Comparison of ENCODE assay signal across 18 mouse cellular contexts in the genomic region with DNA sequence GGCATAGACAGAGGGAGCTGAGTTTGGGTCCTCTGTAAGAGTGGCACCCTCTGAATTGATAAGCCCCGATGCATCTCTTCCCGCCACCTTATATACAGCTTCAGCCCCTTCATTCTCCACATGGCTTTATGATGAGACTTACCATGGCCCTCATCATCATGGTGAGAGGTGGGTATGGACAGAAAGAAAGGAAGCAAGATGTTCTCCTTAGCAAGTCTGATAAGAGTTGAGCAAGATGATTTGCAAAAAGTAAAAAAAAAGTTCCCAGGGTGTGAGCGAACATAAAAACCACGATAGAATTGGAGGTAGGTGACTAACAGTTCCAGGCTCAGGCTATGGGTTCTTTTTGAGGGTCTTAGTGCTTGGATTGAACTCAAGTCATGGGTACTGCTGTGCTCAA. TPM values are rescaled to one million over a fixed set of nuclear protein-coding genes. Genes with fewer than 3 reads are reported as not detected.
DNase-seq lines count a peak whose midpoint lies in the region; ATAC-seq lines count a peak whose summit lies in the region.
"Had no signal": no experiment of that assay in that cellular context is flagged by ENCODE, and none has a peak within 500 bp of the region (broad histone marks: within the 10 kb centered on the region; RNA-seq: fewer than 3 reads in every experiment).

No protein-coding gene starts in this region.

- WGBS in heart, embryonic 15.5 days: 85% methylated on average over 4 of the region's 4 CpGs
- 82% methylated on average over 4 of the region's 4 CpGs for WGBS in heart, embryonic 11.5 days (ENCODE audit: insufficient replicate concordance)
- WGBS in forebrain, embryonic 10.5 days: 91% methylated on average over 4 of the region's 4 CpGs

- no peak overlapping the region for H3K4me2 ChIP-seq in heart, embryonic 15.5 days
- no peak overlapping the region for H3K4me2 ChIP-seq in heart, embryonic 11.5 days
- H3K4me2 ChIP-seq: forebrain, embryonic 13.5 days; hindbrain, embryonic 12.5 days; limb, embryonic 13.5 days; midbrain, embryonic 13.5 days had no signal

- in situ Hi-C loops in ES-E14 (cut with MboI; ENCODE audit: low sequenced_read_pairs in 2 of 2, unreplicated experiment in 2 of 2): no loop called here

- no peaks in the 10 kb centered on the region for H3K9me3 ChIP-seq in heart, embryonic 15.5 days (replicated peaks)
- H3K9me3 ChIP-seq in heart, embryonic 11.5 days (replicated peaks; ENCODE audit: control insufficient read depth, low read length): no peaks in the 10 kb centered on the region
- no peaks in the 10 kb centered on the region for H3K9me3 ChIP-seq in ES-E14 (ENCODE audit: control insufficient read depth, insufficient read depth, low read depth, low read length)
- peaks cover 5% of the 10 kb centered on the region; the same call in 1 of the 2 replicates for H3K9me3 ChIP-seq in megakaryocyte, embryonic 14.5 days
- no peaks in the 10 kb centered on the region for H3K9me3 ChIP-seq in forebrain, embryonic 10.5 days
- H3K9me3 ChIP-seq: forebrain, embryonic 13.5 days; hindbrain, embryonic 12.5 days; limb, embryonic 13.5 days; midbrain, embryonic 13.5 days had no signal

- no peak for ATAC-seq in heart, embryonic 15.5 days (replicated peaks; ENCODE audit: insufficient number of reproducible peaks, insufficient read depth, low FRiP score, low read depth)
- ATAC-seq in heart, embryonic 11.5 days (replicated peaks; ENCODE audit: insufficient number of reproducible peaks, low FRiP score, low TSS enrichment): no peak
- ATAC-seq in erythroid progenitor cell, adult 5-6 weeks (replicated peaks; ENCODE audit: low FRiP score, poor library complexity, severe bottlenecking): peak; percentile 65
- ATAC-seq: forebrain, embryonic 13.5 days; intestine, postnatal 0 days; midbrain, embryonic 13.5 days had no signal

- H3K27me3 ChIP-seq in heart, embryonic 15.5 days: no peaks in the 10 kb centered on the region
- no peaks in the 10 kb centered on the region for H3K27me3 ChIP-seq in heart, embryonic 11.5 days (ENCODE audit: control insufficient read depth, insufficient read depth, low read length)
- no peaks in the 10 kb centered on the region for H3K27me3 ChIP-seq in megakaryocyte, embryonic 14.5 days (replicated peaks)
- H3K27me3 ChIP-seq in forebrain, embryonic 10.5 days (ENCODE audit: poor library complexity, severe bottlenecking): peaks cover 17% of the 10 kb centered on the region

- no peaks in the 10 kb centered on the region for H3K36me3 ChIP-seq in heart, embryonic 15.5 days
- no peaks in the 10 kb centered on the region for H3K36me3 ChIP-seq in heart, embryonic 11.5 days (ENCODE audit: control insufficient read depth, insufficient read depth, low read length)
- peaks cover 18% of the 10 kb centered on the region for H3K36me3 ChIP-seq in ES-E14 (ENCODE audit: control insufficient read depth, insufficient read depth, low read length, poor library complexity, severe bottlenecking)
- H3K36me3 ChIP-seq in megakaryocyte, embryonic 14.5 days (replicated peaks; ENCODE audit: low read length): peaks cover 33% of the 10 kb centered on the region
- H3K36me3 ChIP-seq in forebrain, embryonic 10.5 days (replicated peaks): peaks cover 22% of the 10 kb centered on the region
- H3K36me3 ChIP-seq: hindbrain, embryonic 12.5 days; limb, embryonic 13.5 days had no signal

- H3K4me3 ChIP-seq in heart, embryonic 15.5 days: no peak overlapping the region
- H3K4me3 ChIP-seq in heart, embryonic 11.5 days (ENCODE audit: low read depth, low read length): no peak overlapping the region
- H3K4me3 ChIP-seq in ES-E14 (ENCODE audit: insufficient read depth in 1 of 2, low read depth in 1 of 2, low read length in 2 of 2, poor library complexity in 1 of 2, severe bottlenecking in 1 of 2): peak overlapping the region in 1 of 2 experiments; percentile 55; a peak in 2 of 4 replicates
- peak overlapping the region; percentile 86 for H3K4me3 ChIP-seq in megakaryocyte, embryonic 14.5 days (replicated peaks)
- no peak overlapping the region for H3K4me3 ChIP-seq in forebrain, embryonic 10.5 days
- H3K4me3 ChIP-seq: forebrain, embryonic 13.5 days; hindbrain, embryonic 12.5 days; limb, embryonic 13.5 days; midbrain, embryonic 13.5 days had no signal

- DNase-seq in ES-E14 (ENCODE audit: low read depth, low spot score): no peak
- no peak for DNase-seq in adrenal gland, adult 2 months
- no peak for DNase-seq in forebrain, embryonic 10.5 days (ENCODE audit: extremely low spot score, low spot score)
- no peak for DNase-seq in urinary bladder, postnatal 36 days (ENCODE audit: low spot score in 2 of 2)
- DNase-seq: adrenal gland, postnatal 14 days; cerebellum, postnatal 25 days; kidney, postnatal 36 days; layer of hippocampus, postnatal 36 days; lung, postnatal 10 days had no signal

- peak overlapping the region; percentile 27 for H3K27ac ChIP-seq in heart, embryonic 15.5 days
- no peak overlapping the region for H3K27ac ChIP-seq in heart, embryonic 11.5 days (ENCODE audit: low read depth, low read length)
- peak overlapping the region; percentile 30; the same call in 1 of the 2 replicates for H3K27ac ChIP-seq in ES-E14 (ENCODE audit: insufficient read depth, low read depth, low read length, poor library complexity, severe bottlenecking)
- no peak overlapping the region for H3K27ac ChIP-seq in forebrain, embryonic 10.5 days
- H3K27ac ChIP-seq: forebrain, embryonic 13.5 days; hindbrain, embryonic 12.5 days; limb, embryonic 13.5 days; midbrain, embryonic 13.5 days had no signal

- H3K9ac ChIP-seq in heart, embryonic 15.5 days: no peak overlapping the region
- H3K9ac ChIP-seq in heart, embryonic 11.5 days (ENCODE audit: low read depth, low read length): no peak overlapping the region
- peak overlapping the region; percentile 67; the same call in 1 of the 2 replicates for H3K9ac ChIP-seq in ES-E14 (ENCODE audit: insufficient read depth, low read depth, low read length, poor library complexity, severe bottlenecking)
- H3K9ac ChIP-seq: forebrain, embryonic 13.5 days; hindbrain, embryonic 12.5 days; limb, embryonic 13.5 days; midbrain, embryonic 13.5 days had no signal

- H3K4me1 ChIP-seq in heart, embryonic 15.5 days (replicated peaks): peaks cover 37% of the 10 kb centered on the region
- H3K4me1 ChIP-seq in heart, embryonic 11.5 days (ENCODE audit: control insufficient read depth, insufficient read depth, low read length): peaks cover 18% of the 10 kb centered on the region
- H3K4me1 ChIP-seq in ES-E14 (ENCODE audit: control insufficient read depth in 2 of 2, insufficient read depth in 2 of 2, low read length in 2 of 2, poor library complexity in 1 of 2): peaks cover 20 to 21% of the 10 kb centered on the region in 2 experiments
- peaks cover 94% of the 10 kb centered on the region for H3K4me1 ChIP-seq in megakaryocyte, embryonic 14.5 days
- peaks cover 18% of the 10 kb centered on the region for H3K4me1 ChIP-seq in forebrain, embryonic 10.5 days

RNA-seq across cellular contexts. Expression of a gene that starts 10.0 kb away (rescaled TPM):
- 11.6 and 15.4 TPM in 2 replicates for polyA plus RNA-seq in heart, embryonic 15.5 days (2015; fragmentation: Nextera tagmentation; extraction: Ambion mirVana)
- polyA plus RNA-seq in heart, embryonic 11.5 days (2014; fragmentation: Nextera tagmentation; extraction: Ambion mirVana): 27.8 and 37.5 TPM in 2 replicates
- 322 and 498 TPM in 2 replicates for total RNA-seq in ES-E14 (2012; rRNA removed)
- total RNA-seq in erythroid progenitor cell, adult 5-6 weeks (2015; ENCODE audit: low replicate concordance): 24.3 and 28.1 TPM in 2 replicates
- total RNA-seq in erythroid progenitor cell, adult 5-6 weeks (2017; ENCODE audit: low replicate concordance): 25.7 and 48.9 TPM in 2 replicates
- 4.7 TPM in 1 of 2 replicates, not detected in the other for polyA plus RNA-seq in megakaryocyte, embryonic 14.5 days (2012; ENCODE audit: insufficient read depth, low replicate concordance)
- 1 to 10 TPM; 2.2 to 2.3 TPM for total RNA-seq in adrenal gland, adult 2 months (2021)
- not detected in 2 replicates for polyA plus RNA-seq in adrenal gland, adult 2 months (2012; rRNA removed)
- 10.7 and 10.8 TPM in 2 replicates for polyA plus RNA-seq in forebrain, embryonic 10.5 days (2016; fragmentation: Nextera tagmentation; extraction: Ambion mirVana)

RNA-seq across cellular contexts. Expression of a gene that starts 10.4 kb away (rescaled TPM):
- polyA plus RNA-seq in heart, embryonic 15.5 days (2015; fragmentation: Nextera tagmentation; extraction: Ambion mirVana): 17.0 and 21.3 TPM in 2 replicates
- 17.5 and 23.7 TPM in 2 replicates for polyA plus RNA-seq in heart, embryonic 11.5 days (2014; fragmentation: Nextera tagmentation; extraction: Ambion mirVana)
- total RNA-seq in ES-E14 (2012; rRNA removed): 63.3 and 67.0 TPM in 2 replicates
- 25.6 and 36.4 TPM in 2 replicates for total RNA-seq in erythroid progenitor cell, adult 5-6 weeks (2015; ENCODE audit: low replicate concordance)
- 85.3 and 173 TPM in 2 replicates for total RNA-seq in erythroid progenitor cell, adult 5-6 weeks (2017; ENCODE audit: low replicate concordance)
- 83.3 and 137 TPM in 2 replicates for polyA plus RNA-seq in megakaryocyte, embryonic 14.5 days (2012; ENCODE audit: insufficient read depth, low replicate concordance)
- 10 to 100 TPM; 36.0 to 43.6 TPM for total RNA-seq in adrenal gland, adult 2 months (2021)
- polyA plus RNA-seq in adrenal gland, adult 2 months (2012; rRNA removed): 31.5 and 35.1 TPM in 2 replicates
- polyA plus RNA-seq in forebrain, embryonic 10.5 days (2016; fragmentation: Nextera tagmentation; extraction: Ambion mirVana): 27.3 and 29.2 TPM in 2 replicates

RNA-seq across cellular contexts. Expression of a gene that starts 14.2 kb away (rescaled TPM):
- polyA plus RNA-seq in heart, embryonic 15.5 days (2015; fragmentation: Nextera tagmentation; extraction: Ambion mirVana): 17.8 and 23.7 TPM in 2 replicates
- 12.3 and 14.6 TPM in 2 replicates for polyA plus RNA-seq in heart, embryonic 11.5 days (2014; fragmentation: Nextera tagmentation; extraction: Ambion mirVana)
- 55.2 and 64.7 TPM in 2 replicates for total RNA-seq in ES-E14 (2012; rRNA removed)
- total RNA-seq in erythroid progenitor cell, adult 5-6 weeks (2015; ENCODE audit: low replicate concordance): 2.5 and 2.9 TPM in 2 replicates
- 0.77 and 10.0 TPM in 2 replicates for total RNA-seq in erythroid progenitor cell, adult 5-6 weeks (2017; ENCODE audit: low replicate concordance)
- polyA plus RNA-seq in megakaryocyte, embryonic 14.5 days (2012; ENCODE audit: insufficient read depth, low replicate concordance): 10.8 and 17.3 TPM in 2 replicates
- total RNA-seq in adrenal gland, adult 2 months (2021): 10 to 100 TPM; 11.7 to 12.7 TPM
- polyA plus RNA-seq in adrenal gland, adult 2 months (2012; rRNA removed): 18.3 and 20.5 TPM in 2 replicates
- polyA plus RNA-seq in forebrain, embryonic 10.5 days (2016; fragmentation: Nextera tagmentation; extraction: Ambion mirVana): 74.7 and 78.3 TPM in 2 replicates

RNA-seq across cellular contexts. Expression of a gene that starts 14.3 kb away (rescaled TPM):
- polyA plus RNA-seq in heart, embryonic 15.5 days (2015; fragmentation: Nextera tagmentation; extraction: Ambion mirVana): 22.8 and 33.9 TPM in 2 replicates
- polyA plus RNA-seq in heart, embryonic 11.5 days (2014; fragmentation: Nextera tagmentation; extraction: Ambion mirVana): 19.8 and 23.1 TPM in 2 replicates
- 85.8 and 128 TPM in 2 replicates for total RNA-seq in ES-E14 (2012; rRNA removed)
- total RNA-seq in erythroid progenitor cell, adult 5-6 weeks (2015; ENCODE audit: low replicate concordance): 36.0 and 65.2 TPM in 2 replicates
- 24.0 and 44.4 TPM in 2 replicates for total RNA-seq in erythroid progenitor cell, adult 5-6 weeks (2017; ENCODE audit: low replicate concordance)
- 369 and 529 TPM in 2 replicates for polyA plus RNA-seq in megakaryocyte, embryonic 14.5 days (2012; ENCODE audit: insufficient read depth, low replicate concordance)
- 10 to 100 TPM in 1 of 2 experiments, 1 to 10 TPM in 1; 7.1 to 11.4 TPM for total RNA-seq in adrenal gland, adult 2 months (2021)
- 8.6 and 10.9 TPM in 2 replicates for polyA plus RNA-seq in adrenal gland, adult 2 months (2012; rRNA removed)
- polyA plus RNA-seq in forebrain, embryonic 10.5 days (2016; fragmentation: Nextera tagmentation; extraction: Ambion mirVana): 30.3 and 32.3 TPM in 2 replicates

RNA-seq across cellular contexts. Expression of a gene that starts 22.8 kb away (rescaled TPM):
- 35.4 and 42.5 TPM in 2 replicates for polyA plus RNA-seq in heart, embryonic 15.5 days (2015; fragmentation: Nextera tagmentation; extraction: Ambion mirVana)
- polyA plus RNA-seq in heart, embryonic 11.5 days (2014; fragmentation: Nextera tagmentation; extraction: Ambion mirVana): 41.7 and 41.8 TPM in 2 replicates
- 113 and 133 TPM in 2 replicates for total RNA-seq in ES-E14 (2012; rRNA removed)
- total RNA-seq in erythroid progenitor cell, adult 5-6 weeks (2015; ENCODE audit: low replicate concordance): 18.7 and 25.2 TPM in 2 replicates
- 43.6 and 63.3 TPM in 2 replicates for total RNA-seq in erythroid progenitor cell, adult 5-6 weeks (2017; ENCODE audit: low replicate concordance)
- polyA plus RNA-seq in megakaryocyte, embryonic 14.5 days (2012; ENCODE audit: insufficient read depth, low replicate concordance): 13.5 and 43.5 TPM in 2 replicates
- 10 to 100 TPM; 37.6 to 67.6 TPM for total RNA-seq in adrenal gland, adult 2 months (2021)
- 12.7 and 13.8 TPM in 2 replicates for polyA plus RNA-seq in adrenal gland, adult 2 months (2012; rRNA removed)
- polyA plus RNA-seq in forebrain, embryonic 10.5 days (2016; fragmentation: Nextera tagmentation; extraction: Ambion mirVana): 111 and 114 TPM in 2 replicates

Comparison
In these comparisons a context has a peak if more than half of its experiments do, and no peak if none do; other contexts are left out.
1. H3K27ac ChIP-seq: peak in heart, embryonic 15.5 days (single experiment) and ES-E14 (single experiment); none in heart, embryonic 11.5 days (single experiment) and forebrain, embryonic 10.5 days (single experiment).